Mouse (Mus musculus) olfactory bulb, adult 2 months (tissue): ENCODE data around the gene BC107364.

Source experiments
- CTCF ChIP-seq: fragments of 200-500 bp; IDR thresholded peaks from 2 replicates; pipeline ENCODE4 v1.5.1; 2012; ENCODE audit warnings: low read depth, mild to moderate bottlenecking, low read length, moderate library complexity; ENCODE audit not compliant: insufficient read depth
- POLR2A ChIP-seq: fragments of 200-500 bp; IDR thresholded peaks from 2 replicates; pipeline ENCODE4 v1.6.1; 2012; ENCODE audit warnings: mild to moderate bottlenecking, low read depth, low read length, moderate library complexity; ENCODE audit not compliant: insufficient read depth

- TF ChIP-seq POLR2A (no peak), CTCF (no peak)
Observed at GRCm38 (mm10) chr3:96426268-96426667, 25.8 kb downstream of the BC107364 start.
